Mouse (Mus musculus) forebrain, embryonic 14.5 days (tissue): Measurements from ENCODE around the gene 1700113H08Rik. TPM values are rescaled to one million over a fixed set of nuclear protein-coding genes. Genes with fewer than 3 reads are reported as not detected.

ENCODE experiments used
- ATAC-seq: fragments of 200-750 bp; cut with Nextera tagmentation; 2 replicates; pipeline ENCODE4 v1.8.0; 2017; ENCODE audit warnings: mild to moderate bottlenecking, moderate library complexity
- DNase-seq: peaks from one replicate; pipeline ENCODE4 v3.0.0-alpha.2; 2015; ENCODE audit warnings: low spot score
- H3K27ac ChIP-seq: fragments of 300-500 bp; sonication (generic); 2 replicates; pipeline ENCODE4 v1.5.1; 2014; ENCODE audit warnings: low read depth, mild to moderate bottlenecking, control low read depth, low read length, moderate library complexity
- H3K27me3 ChIP-seq: fragments of 300-500 bp; sonication (generic); replicated peaks from 2 replicates; pipeline ENCODE4 v1.6.1; 2014; ENCODE audit warnings: low read length, control low read depth, mixed read lengths; ENCODE audit not compliant: control insufficient read depth, insufficient read depth
- H3K36me3 ChIP-seq: fragments of 300-500 bp; sonication (generic); 2 replicates; pipeline ENCODE4 v1.6.1; 2014; ENCODE audit warnings: low read length, control low read depth; ENCODE audit not compliant: control insufficient read depth, insufficient read depth
- H3K4me1 ChIP-seq: fragments of 300-500 bp; sonication (generic); 2 replicates; pipeline ENCODE4 v1.6.1; 2014; ENCODE audit warnings: antibody characterized with exemption, low read length, control low read depth; ENCODE audit not compliant: control insufficient read depth, insufficient read depth
- H3K4me2 ChIP-seq: fragments of 300-500 bp; sonication (generic); 2 replicates; pipeline ENCODE4 v1.6.1; 2014; ENCODE audit warnings: mild to moderate bottlenecking, control low read depth, low read length
- H3K4me3 ChIP-seq: fragments of 300-500 bp; sonication (generic); 2 replicates; pipeline ENCODE4 v1.5.1; 2014; ENCODE audit warnings: low read depth, low read length, control low read depth
- H3K9ac ChIP-seq: fragments of 300-500 bp; sonication (generic); 2 replicates; pipeline ENCODE4 v1.6.1; 2014; ENCODE audit warnings: mild to moderate bottlenecking, low read length, control low read depth, moderate library complexity
- H3K9me3 ChIP-seq: fragments of 300-500 bp; sonication (generic); replicated peaks from 2 replicates; pipeline ENCODE4 v1.6.1; 2016; ENCODE audit warnings: low read length, control low read depth, mixed read lengths; ENCODE audit not compliant: control insufficient read depth
- WGBS: fragments of 180-500 bp; shearing (Covaris S2); extraction: QIAGEN DNeasy Blood & Tissue Kit; methylation state at CpG from one replicate; pipeline ENCODE4 v1.1.7; 2014; 5-methylcytosine and 5-hydroxymethylcytosine counted together
- polyA plus RNA-seq: library from polyadenylated mRNA; unstranded; fragments of >200 nt; fragmentation: Nextera tagmentation; extraction: Ambion mirVana; gene quantifications from 2 replicates; pipeline ENCODE4 v1.2.1, GENCODE M21; 2014

Gene 1700113H08Rik
- not detected in 2 replicates for polyA plus RNA-seq

- Histone ChIP-seq H3K27ac (peak within 1 kb of the TSS; percentile 90), H3K27me3 (no peaks in the 10 kb centered on the region), H3K4me1 (peaks cover 10% of the 10 kb centered on the region), H3K4me3 (peak within 1 kb of the TSS; percentile 37), H3K36me3 (no peaks in the 10 kb centered on the region), H3K4me2 (peak within 1 kb of the TSS; percentile 63), H3K9ac (peak within 1 kb of the TSS; percentile 53), H3K9me3 (no peaks in the 10 kb centered on the region)
- ATAC-seq = peak; percentile 16; the same call in 1 of the 2 replicates
- WGBS = 2% methylated on average over 15 of the region's 15 CpGs
- peak; percentile 75 for DNase-seq
Observed at GRCm38 (mm10) chr10:87057500-87058250, at the start of gene 1700113H08Rik. Gene 1700113H08Rik, plus strand, starts transcription at chr10:87058045.

GRCm38 (mm10) chr10:87008215-87008499, 49.7 kb upstream of the 1700113H08Rik start:
- H3K4me3 ChIP-seq = no peak overlapping the region
- DNase-seq (no peak), ATAC-seq (no peak)
- no peaks in the 10 kb centered on the region for H3K9me3 ChIP-seq
- H3K9ac ChIP-seq = no peak overlapping the region
- WGBS = 94% methylated on average over 3 of the region's 3 CpGs
- H3K27me3 ChIP-seq = 0 out of 2 replicates have a peak, but pooled peaks cover 3% of the 10 kb centered on the region
- H3K27ac ChIP-seq = no peak overlapping the region
- no peaks in the 10 kb centered on the region for H3K4me1 ChIP-seq
- no peaks in the 10 kb centered on the region for H3K36me3 ChIP-seq
- no peak overlapping the region for H3K4me2 ChIP-seq

- no peak overlapping the region for H3K27ac ChIP-seq
- 0 out of 2 replicates have a peak, but pooled peaks cover 3% of the 10 kb centered on the region for H3K27me3 ChIP-seq
- H3K4me3 ChIP-seq = no peak overlapping the region
- no peaks in the 10 kb centered on the region for H3K9me3 ChIP-seq
- peaks cover 6% of the 10 kb centered on the region for H3K4me1 ChIP-seq
- ATAC-seq = no peak
- H3K4me2 ChIP-seq = no peak overlapping the region
- H3K36me3 ChIP-seq = no peaks in the 10 kb centered on the region
- 91% methylated on average over 7 of the region's 7 CpGs for WGBS
- H3K9ac ChIP-seq = no peak overlapping the region
- DNase-seq = no peak
Observed at GRCm38 (mm10) chr10:87012087-87012486, 45.8 kb upstream of the 1700113H08Rik start.

GRCm38 (mm10) chr10:87014391-87014965, 43.4 kb upstream of the 1700113H08Rik start:
- DNase-seq (no peak), ATAC-seq (no peak)
- Histone ChIP-seq H3K9me3 (no peaks in the 10 kb centered on the region), H3K36me3 (no peaks in the 10 kb centered on the region), H3K4me1 (peaks cover 6% of the 10 kb centered on the region), H3K27ac (no peak overlapping the region), H3K27me3 (0 out of 2 replicates have a peak, but pooled peaks cover 2% of the 10 kb centered on the region), H3K9ac (no peak overlapping the region), H3K4me2 (no peak overlapping the region), H3K4me3 (no peak overlapping the region)
- WGBS = 86% methylated on average over 7 of the region's 7 CpGs

GRCm38 (mm10) chr10:87015403-87015802, 42.4 kb upstream of the 1700113H08Rik start:
- 81% methylated on average over 5 of the region's 5 CpGs for WGBS
- no peak for DNase-seq

GRCm38 (mm10) chr10:87016151-87016692, 41.6 kb upstream of the 1700113H08Rik start:
- no peak overlapping the region for H3K27ac ChIP-seq
- H3K4me2 ChIP-seq = no peak overlapping the region
- peak; percentile 40 for ATAC-seq
- 9% methylated on average over 9 of the region's 9 CpGs for WGBS
- no peaks in the 10 kb centered on the region for H3K9me3 ChIP-seq
- H3K9ac ChIP-seq = no peak overlapping the region
- DNase-seq = peak; percentile 33
- H3K27me3 ChIP-seq = no peaks in the 10 kb centered on the region
- H3K36me3 ChIP-seq = no peaks in the 10 kb centered on the region
- H3K4me1 ChIP-seq = peaks cover 6% of the 10 kb centered on the region
- no peak overlapping the region for H3K4me3 ChIP-seq

More at GRCm38 (mm10) chr10:87015403-87015802, 42.4 kb upstream of the 1700113H08Rik start:
- no peak overlapping the region for H3K4me2 ChIP-seq
- peaks cover 6% of the 10 kb centered on the region for H3K4me1 ChIP-seq
- no peak for ATAC-seq
- no peaks in the 10 kb centered on the region for H3K36me3 ChIP-seq
- no peak overlapping the region for H3K27ac ChIP-seq
- no peak overlapping the region for H3K4me3 ChIP-seq
- H3K9me3 ChIP-seq = no peaks in the 10 kb centered on the region
- no peaks in the 10 kb centered on the region for H3K27me3 ChIP-seq
- H3K9ac ChIP-seq = no peak overlapping the region

- ATAC-seq (no peak), DNase-seq (no peak)
- Histone ChIP-seq H3K4me1 (peaks cover 6% of the 10 kb centered on the region), H3K4me2 (no peak overlapping the region), H3K27me3 (no peaks in the 10 kb centered on the region), H3K9ac (no peak overlapping the region), H3K4me3 (no peak overlapping the region), H3K27ac (no peak overlapping the region), H3K9me3 (no peaks in the 10 kb centered on the region), H3K36me3 (no peaks in the 10 kb centered on the region)
- WGBS = 83% methylated on average over 9 of the region's 9 CpGs
Observed at GRCm38 (mm10) chr10:87018876-87019275, 39.0 kb upstream of the 1700113H08Rik start.

GRCm38 (mm10) chr10:87020711-87021110, 37.1 kb upstream of the 1700113H08Rik start:
- peaks cover 6% of the 10 kb centered on the region for H3K4me1 ChIP-seq
- no peaks in the 10 kb centered on the region for H3K9me3 ChIP-seq
- 59% methylated on average over 15 of the region's 16 CpGs for WGBS
- DNase-seq (peak; percentile 76), ATAC-seq (peak; percentile 50; the same call in 1 of the 2 replicates)
- H3K27me3 ChIP-seq = no peaks in the 10 kb centered on the region
- H3K9ac ChIP-seq = no peak overlapping the region
- no peak overlapping the region for H3K27ac ChIP-seq
- H3K36me3 ChIP-seq = no peaks in the 10 kb centered on the region
- H3K4me2 ChIP-seq = no peak overlapping the region
- H3K4me3 ChIP-seq = no peak overlapping the region

- H3K36me3 ChIP-seq = no peaks in the 10 kb centered on the region
- ATAC-seq = peak; percentile 92
- no peak overlapping the region for H3K4me3 ChIP-seq
- H3K9ac ChIP-seq = no peak overlapping the region
- peak; percentile 97 for DNase-seq
- no peak overlapping the region for H3K4me2 ChIP-seq
- no peaks in the 10 kb centered on the region for H3K9me3 ChIP-seq
- no peaks in the 10 kb centered on the region for H3K27me3 ChIP-seq
- H3K4me1 ChIP-seq = no peaks in the 10 kb centered on the region
- H3K27ac ChIP-seq = no peak overlapping the region
- 2% methylated on average over 9 of the region's 10 CpGs for WGBS
Observed at GRCm38 (mm10) chr10:87024884-87025283, 33.0 kb upstream of the 1700113H08Rik start.
